Mouse (Mus musculus) intestine, embryonic 16.5 days (tissue): ENCODE data around the gene Gal. TPM values are rescaled to one million over a fixed set of nuclear protein-coding genes. Genes with fewer than 3 reads are reported as not detected.
A peak's percentile ranks its signal among the peaks of the same experiment; 100 is the strongest.

Source experiments
- ATAC-seq: fragments of 200-750 bp; cut with Nextera tagmentation; 2 replicates; pipeline ENCODE4 v1.8.0; 2017; ENCODE audit warnings: moderate TSS enrichment, moderate library complexity
- H3K27ac ChIP-seq: fragments of 300-500 bp; sonication (generic); 2 replicates; pipeline ENCODE4 v1.5.1; 2014; ENCODE audit warnings: mild to moderate bottlenecking, low read length
- H3K27me3 ChIP-seq: fragments of 300-500 bp; sonication (generic); replicated peaks from 2 replicates; pipeline ENCODE4 v1.6.1; 2014; ENCODE audit warnings: low read length, control low read depth, mixed read lengths; ENCODE audit not compliant: control insufficient read depth, insufficient read depth
- H3K36me3 ChIP-seq: fragments of 300-500 bp; sonication (generic); 2 replicates; pipeline ENCODE4 v1.6.1; 2014; ENCODE audit warnings: low read length, control low read depth; ENCODE audit not compliant: control insufficient read depth, insufficient read depth
- H3K4me1 ChIP-seq: fragments of 300-500 bp; sonication (generic); 2 replicates; pipeline ENCODE4 v1.6.1; 2014; ENCODE audit warnings: low read length, control low read depth, mixed read lengths; ENCODE audit not compliant: control insufficient read depth, insufficient read depth
- H3K4me2 ChIP-seq: fragments of 300-500 bp; sonication (generic); 2 replicates; pipeline ENCODE4 v1.6.1; 2014; ENCODE audit warnings: low read depth, low read length, control low read depth
- H3K4me3 ChIP-seq: fragments of 300-500 bp; sonication (generic); 2 replicates; pipeline ENCODE4 v1.5.1; 2014; ENCODE audit warnings: mild to moderate bottlenecking, low read length
- H3K9ac ChIP-seq: fragments of 300-500 bp; sonication (generic); 2 replicates; pipeline ENCODE4 v1.6.1; 2014; ENCODE audit warnings: low read depth, low read length
- H3K9me3 ChIP-seq: fragments of 300-500 bp; sonication (generic); 2 replicates; pipeline ENCODE4 v1.6.1; 2016; ENCODE audit warnings: low read length, control low read depth; ENCODE audit not compliant: control insufficient read depth
- WGBS: fragments of 180-500 bp; shearing (Covaris S2); extraction: QIAGEN DNeasy Blood & Tissue Kit; methylation state at CpG from one replicate; pipeline ENCODE4 v1.1.7; 2014; 5-methylcytosine and 5-hydroxymethylcytosine counted together
- polyA plus RNA-seq: library from polyadenylated mRNA; unstranded; fragments of >200 nt; fragmentation: Nextera tagmentation; extraction: Ambion mirVana; gene quantifications from 2 replicates; pipeline ENCODE4 v1.2.1, GENCODE M21; 2015

Gal gene
- polyA plus RNA-seq, result 16.7 and 17.7 TPM in 2 replicates

DNA sequence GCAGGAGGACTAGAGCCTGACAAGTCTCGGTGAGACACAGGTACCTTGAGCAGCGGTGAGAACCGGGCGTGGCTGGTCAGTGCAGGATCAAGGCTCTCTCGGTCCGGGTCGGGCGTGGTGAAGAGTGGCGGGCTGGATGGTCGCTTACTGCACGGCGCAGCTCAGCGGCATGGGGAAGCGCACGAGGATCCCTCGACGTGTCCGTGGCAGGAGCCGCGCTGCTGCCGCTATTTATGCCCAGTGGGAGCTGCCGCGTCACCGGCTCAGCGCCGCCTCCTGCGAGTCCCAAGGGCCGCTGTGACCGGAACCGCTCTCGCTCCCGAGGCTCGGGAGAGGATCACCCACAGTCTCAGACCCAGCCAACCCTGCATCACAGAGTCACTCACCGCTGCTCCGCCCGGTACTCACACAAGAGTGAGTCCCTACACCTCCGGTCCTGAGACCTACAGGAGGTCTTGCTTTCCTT, at the start of gene Gal:
Gal (minus strand) TSS at position 277 of the 466 bp plus-strand sequence.
- H3K36me3 ChIP-seq, result no peaks in the 10 kb centered on the region
- no peak within 1 kb of the TSS for H3K27ac ChIP-seq
- H3K4me2 ChIP-seq, result peak within 1 kb of the TSS; percentile 80
- H3K4me1 ChIP-seq, result peaks cover 10% of the 10 kb centered on the region
- peak within 1 kb of the TSS; percentile 41 for H3K4me3 ChIP-seq
- H3K9ac ChIP-seq, result peak within 1 kb of the TSS; percentile 58
- ATAC-seq, result peak; percentile 60
- H3K27me3 ChIP-seq, result peaks cover 24% of the 10 kb centered on the region
- no peaks in the 10 kb centered on the region for H3K9me3 ChIP-seq
- WGBS, result 4% methylated on average over 37 of the region's 37 CpGs

DNA sequence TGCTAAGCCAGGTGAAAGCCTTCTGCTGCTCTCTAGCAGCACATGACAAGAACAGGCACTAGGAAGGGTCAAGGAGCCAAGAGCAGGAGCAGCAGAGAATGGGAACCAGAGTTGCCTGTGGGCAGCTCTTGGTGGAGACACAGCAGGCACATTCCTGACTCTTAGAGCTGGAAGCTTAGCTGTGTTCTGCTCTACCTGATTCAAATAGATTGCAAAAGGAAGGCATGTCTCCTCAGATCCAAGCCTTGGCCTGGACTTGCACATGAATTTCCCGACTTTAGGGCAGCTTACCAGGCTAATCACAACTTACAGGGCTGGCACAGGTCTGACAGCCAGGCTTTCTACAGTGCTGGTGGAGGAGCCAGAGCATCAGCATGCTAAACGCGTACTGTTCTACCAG, 45.6 kb upstream of the Gal start:
- WGBS, result 92% methylated on average over 3 of the region's 3 CpGs
- H3K27ac ChIP-seq, result no peak overlapping the region
- peaks cover 29% of the 10 kb centered on the region for H3K36me3 ChIP-seq

DNA sequence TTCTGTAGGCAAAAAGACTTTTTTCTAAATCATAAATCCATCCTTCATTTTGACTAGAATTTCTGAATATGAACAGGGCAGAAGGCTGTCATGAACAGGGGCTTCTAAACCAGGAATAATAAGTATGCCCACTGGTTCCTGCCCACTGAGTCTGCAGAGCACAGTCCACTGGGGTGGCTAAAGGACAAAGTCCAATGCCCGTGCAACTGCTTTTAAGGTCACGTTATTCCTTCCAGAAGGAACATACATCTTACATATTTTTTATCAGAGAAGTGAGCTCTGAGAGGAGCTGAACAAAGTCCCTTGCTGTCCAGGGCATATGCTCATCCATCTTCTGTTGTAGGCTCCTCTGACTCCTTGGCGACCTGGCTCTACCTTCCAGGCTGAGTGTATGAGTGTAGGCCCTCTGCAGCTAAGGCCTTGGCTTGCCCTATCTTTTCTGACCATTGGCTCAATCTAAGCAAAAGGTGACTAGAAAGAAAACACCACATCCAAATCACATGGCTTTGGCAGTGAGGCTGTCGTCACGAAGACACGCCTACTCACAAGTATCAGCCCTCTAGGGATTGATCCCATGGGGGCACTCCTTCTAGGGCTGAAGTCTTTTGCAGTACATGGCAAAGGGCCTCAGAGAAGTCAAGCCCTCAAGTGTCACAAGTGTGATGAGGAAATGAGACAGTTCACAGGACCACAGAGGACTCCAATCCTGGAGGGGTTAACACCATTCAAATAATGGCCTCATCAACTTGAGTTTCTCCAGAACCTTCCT, 44.2 kb upstream of the Gal start:
- no peak overlapping the region for H3K27ac ChIP-seq

More for the DNA sequence above, 45.6 kb upstream of the Gal start:
- Histone ChIP-seq H3K27me3 (no peaks in the 10 kb centered on the region), H3K4me3 (no peak overlapping the region), H3K4me1 (no peaks in the 10 kb centered on the region), H3K4me2 (no peak overlapping the region), H3K9ac (no peak overlapping the region), H3K9me3 (no peaks in the 10 kb centered on the region)
- ATAC-seq, result no peak

DNA sequence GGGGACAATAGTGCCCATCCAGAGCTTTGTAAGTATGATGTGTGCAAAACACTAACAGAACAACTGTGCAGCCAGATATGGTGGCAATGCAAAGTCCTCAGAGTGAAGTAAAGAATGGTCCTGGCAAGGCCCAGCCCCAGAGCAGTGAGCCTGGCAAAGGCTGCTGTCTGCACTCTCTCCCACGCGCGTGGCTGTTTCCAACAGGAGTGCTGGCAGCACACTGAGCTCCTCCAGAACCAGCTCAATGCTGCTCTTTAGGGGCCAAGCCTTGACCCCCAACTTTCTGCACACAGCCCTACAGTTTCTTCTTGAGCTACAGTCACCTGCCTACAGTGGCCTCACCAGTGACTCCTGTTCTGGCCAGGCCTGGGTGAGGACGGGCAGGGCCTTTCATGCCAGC, 43.4 kb upstream of the Gal start:
- Histone ChIP-seq H3K4me2 (no peak overlapping the region), H3K27ac (no peak overlapping the region), H3K4me3 (no peak overlapping the region), H3K36me3 (peaks cover 18% of the 10 kb centered on the region), H3K9me3 (no peaks in the 10 kb centered on the region), H3K27me3 (no peaks in the 10 kb centered on the region), H3K4me1 (no peaks in the 10 kb centered on the region), H3K9ac (no peak overlapping the region)
- WGBS, result 94% methylated on average over 4 of the region's 4 CpGs
- ATAC-seq, result no peak

More for the DNA sequence above, 44.2 kb upstream of the Gal start:
- WGBS, result 86% methylated on average over 6 of the region's 6 CpGs
- H3K9me3 ChIP-seq, result no peaks in the 10 kb centered on the region
- no peak overlapping the region for H3K4me3 ChIP-seq
- H3K4me1 ChIP-seq, result no peaks in the 10 kb centered on the region
- H3K9ac ChIP-seq, result no peak overlapping the region
- no peak overlapping the region for H3K4me2 ChIP-seq
- H3K27me3 ChIP-seq, result no peaks in the 10 kb centered on the region
- peaks cover 20% of the 10 kb centered on the region for H3K36me3 ChIP-seq
- no peak for ATAC-seq

DNA sequence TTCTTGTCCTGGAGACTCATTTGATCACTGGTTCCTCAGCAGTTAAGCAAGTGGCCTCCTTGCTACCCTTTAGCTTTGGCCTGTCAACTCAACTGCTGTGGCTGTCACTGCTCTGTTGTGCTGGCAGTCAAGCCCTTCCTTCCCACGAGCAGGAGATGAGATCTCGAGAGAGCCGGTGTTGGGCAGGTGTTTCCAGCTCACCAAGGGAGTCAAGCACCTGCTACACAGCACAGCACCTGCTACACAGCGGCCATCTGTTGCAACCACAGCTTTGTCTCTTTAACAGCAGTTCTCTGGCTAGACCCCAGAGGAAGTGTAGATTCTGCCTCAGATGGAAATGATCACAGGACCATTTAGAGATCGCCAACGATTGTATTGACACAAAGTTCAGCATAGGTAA, 37.3 kb upstream of the Gal start:
- H3K4me1 ChIP-seq, result peaks cover 3% of the 10 kb centered on the region; the same call in 1 of the 2 replicates
- no peaks in the 10 kb centered on the region for H3K27me3 ChIP-seq
- no peak overlapping the region for H3K4me3 ChIP-seq
- H3K4me2 ChIP-seq, result no peak overlapping the region
- ATAC-seq, result peak; percentile 61
- H3K27ac ChIP-seq, result no peak overlapping the region
- 54% methylated on average over 6 of the region's 6 CpGs for WGBS
- peaks cover 4% of the 10 kb centered on the region; the same call in 1 of the 2 replicates for H3K36me3 ChIP-seq
- H3K9ac ChIP-seq, result no peak overlapping the region
- H3K9me3 ChIP-seq, result no peaks in the 10 kb centered on the region

DNA sequence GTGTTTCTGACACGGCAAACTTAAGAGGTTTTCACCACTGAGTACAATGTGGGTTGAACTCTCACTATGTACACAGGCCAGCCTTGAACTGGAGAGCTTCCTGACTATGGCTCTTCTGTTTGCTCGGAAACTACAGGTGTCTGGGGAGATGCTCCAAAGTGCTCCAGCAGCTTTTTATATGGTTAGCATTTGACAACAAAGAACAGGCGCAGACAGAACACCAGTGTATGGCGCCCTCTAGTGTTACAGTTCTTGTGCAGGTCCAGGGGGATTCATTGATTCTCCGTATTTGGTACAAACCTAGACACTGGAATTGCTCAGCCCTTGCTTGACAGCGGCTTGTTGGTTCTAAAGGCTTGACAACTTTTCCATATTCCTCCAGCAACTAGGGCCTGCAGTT, 36.8 kb upstream of the Gal start:
- Histone ChIP-seq H3K4me1 (peaks cover 3% of the 10 kb centered on the region; the same call in 1 of the 2 replicates), H3K27ac (no peak overlapping the region), H3K36me3 (peaks cover 4% of the 10 kb centered on the region; the same call in 1 of the 2 replicates), H3K4me2 (no peak overlapping the region), H3K9me3 (no peaks in the 10 kb centered on the region), H3K4me3 (no peak overlapping the region), H3K27me3 (no peaks in the 10 kb centered on the region), H3K9ac (no peak overlapping the region)
- 17% methylated on average over 6 of the region's 6 CpGs for WGBS
- ATAC-seq, result peak; percentile 65

DNA sequence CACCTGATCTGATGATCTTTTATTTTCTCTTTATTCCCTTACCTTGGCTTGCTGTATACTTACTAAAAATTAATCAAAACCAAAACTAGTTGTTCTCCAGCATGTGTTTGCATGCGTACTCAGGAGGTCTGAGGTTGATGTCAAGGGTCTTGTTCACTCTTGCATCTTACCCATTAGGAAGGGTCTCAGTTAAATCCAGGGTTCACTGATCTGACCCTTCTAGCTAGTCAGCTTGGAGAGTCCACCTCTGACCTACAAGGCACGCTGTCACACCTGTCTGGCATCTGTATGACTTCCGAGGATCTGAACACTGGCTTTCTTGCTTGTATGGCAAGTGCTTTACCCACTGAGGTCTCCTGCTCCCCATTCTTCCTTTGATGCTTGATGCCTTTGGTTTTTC, 36.4 kb upstream of the Gal start:
- H3K27me3 ChIP-seq, result no peaks in the 10 kb centered on the region
- WGBS, result 89% methylated on average over 3 of the region's 3 CpGs

DNA sequence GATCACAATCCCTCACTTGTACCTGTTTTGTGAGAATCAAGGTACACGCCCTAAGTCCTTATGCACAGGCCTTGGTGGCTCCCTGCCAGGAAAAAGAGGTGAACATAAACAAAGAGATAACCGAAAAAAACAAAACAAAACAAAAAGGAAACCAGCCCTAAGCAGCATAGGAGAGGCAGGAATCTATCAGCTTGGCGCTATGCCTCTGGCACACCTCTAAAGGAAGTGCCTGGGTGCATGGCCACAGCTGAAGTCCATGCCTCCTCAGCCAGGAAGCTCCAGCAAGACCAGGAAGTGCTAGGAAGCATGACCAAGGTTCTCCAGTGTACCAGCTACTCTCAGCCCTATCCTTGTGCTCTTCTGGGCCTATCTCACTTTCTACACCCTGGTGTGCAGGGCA, 34.9 kb upstream of the Gal start:
- Histone ChIP-seq H3K27ac (no peak overlapping the region), H3K9ac (no peak overlapping the region), H3K4me3 (no peak overlapping the region), H3K27me3 (no peaks in the 10 kb centered on the region), H3K36me3 (no peaks in the 10 kb centered on the region), H3K4me2 (no peak overlapping the region), H3K9me3 (no peaks in the 10 kb centered on the region), H3K4me1 (peaks cover 3% of the 10 kb centered on the region; the same call in 1 of the 2 replicates)
- ATAC-seq, result peak; percentile 49
- WGBS, result 66% methylated on average over 3 of the region's 3 CpGs

More for the DNA sequence above, 36.4 kb upstream of the Gal start:
- Histone ChIP-seq H3K4me2 (no peak overlapping the region), H3K9me3 (no peaks in the 10 kb centered on the region), H3K4me3 (no peak overlapping the region), H3K36me3 (peaks cover 4% of the 10 kb centered on the region; the same call in 1 of the 2 replicates), H3K27ac (no peak overlapping the region), H3K4me1 (peaks cover 3% of the 10 kb centered on the region; the same call in 1 of the 2 replicates), H3K9ac (no peak overlapping the region)
- no peak for ATAC-seq

DNA sequence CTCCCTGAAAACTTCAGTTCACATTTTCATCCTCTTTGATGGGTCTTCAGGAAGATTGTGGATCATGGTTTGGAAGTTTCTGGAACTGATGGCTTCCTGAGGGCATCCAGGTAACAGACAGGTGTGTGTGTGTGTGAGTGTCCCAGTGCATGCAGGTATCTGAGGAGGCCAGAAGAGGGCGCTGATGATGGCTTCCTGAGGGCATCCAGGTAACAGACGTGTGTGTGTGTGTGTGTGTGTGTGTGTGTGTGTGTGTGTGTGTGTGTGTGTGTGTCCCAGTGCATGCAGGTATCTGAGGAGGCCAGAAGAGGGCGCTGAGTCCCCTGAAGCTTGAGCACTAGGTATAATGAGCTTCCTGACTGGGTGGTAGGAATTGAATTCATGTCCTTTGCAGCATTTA, 33.0 kb upstream of the Gal start:
- 71% methylated on average over 3 of the region's 3 CpGs for WGBS
- no peaks in the 10 kb centered on the region for H3K9me3 ChIP-seq
- H3K27ac ChIP-seq, result no peak overlapping the region
- no peak overlapping the region for H3K4me2 ChIP-seq
- no peaks in the 10 kb centered on the region for H3K36me3 ChIP-seq
- ATAC-seq, result no peak
- no peak overlapping the region for H3K9ac ChIP-seq
- peaks cover 3% of the 10 kb centered on the region; the same call in 1 of the 2 replicates for H3K4me1 ChIP-seq
- H3K27me3 ChIP-seq, result no peaks in the 10 kb centered on the region
- H3K4me3 ChIP-seq, result no peak overlapping the region
